Mouse (Mus musculus): ENCODE results near the gene Gm17660.

- TF ChIP-seq CTCF (IDR thresholded peaks at IDR 0.05; ENCODE audit: extremely low read depth, insufficient read depth, low read length): no peak
- TF ChIP-seq POLR2A (IDR thresholded peaks at IDR 0.05; ENCODE audit: extremely low read depth, insufficient read depth, low read length): no peak
These were observed 52.1 kb downstream of the Gm17660 start for GRCm38 (mm10) chr5:104025245-104025854.
